Mouse (Mus musculus) B cell, adult 2 months (primary cell): ENCODE results near the gene Gp1ba.

Experiments used
- DNase-seq, 2 experiments: peaks; one replicate each; pipeline ENCODE4 v3.0.0; 2022

Gp1ba gene

GRCm38 (mm10) chr11:70629557-70629956 is 9.4 kb upstream of the Gp1ba start:
- peak; percentile 54 to 64 for DNase-seq

GRCm38 (mm10) chr11:70630129-70630528 is 8.8 kb upstream of the Gp1ba start:
- DNase-seq: no peak

GRCm38 (mm10) chr11:70635601-70636000 is 3.3 kb upstream of the Gp1ba start:
- no peak for DNase-seq

GRCm38 (mm10) chr11:70637764-70638163 is 1.2 kb upstream of the Gp1ba start:
- DNase-seq: no peak

- DNase-seq: no peak
Measured at GRCm38 (mm10) chr11:70638293-70638692, 629 bp upstream of the Gp1ba start.

- no peak for DNase-seq
Measured at GRCm38 (mm10) chr11:70639976-70640375, 1.1 kb downstream of the Gp1ba start.

- no peak for DNase-seq
Measured at GRCm38 (mm10) chr11:70641241-70641640, 2.3 kb downstream of the Gp1ba start.

GRCm38 (mm10) chr11:70643051-70643450 is 4.1 kb downstream of the Gp1ba start:
- no peak for DNase-seq

- no peak for DNase-seq
Measured at GRCm38 (mm10) chr11:70644564-70645103, 5.7 kb downstream of the Gp1ba start.

GRCm38 (mm10) chr11:70645461-70646258 is 6.7 kb downstream of the Gp1ba start:
- DNase-seq: no peak

- DNase-seq: no peak
Measured at GRCm38 (mm10) chr11:70646259-70646555, 7.3 kb downstream of the Gp1ba start.

GRCm38 (mm10) chr11:70646691-70647650 is 8.0 kb downstream of the Gp1ba start, which contains the start of the genes Rnf167 and Slc25a11:
Gene Rnf167, plus strand, starts transcription at chr11:70647235.
Gene Slc25a11, minus strand, starts transcription at chr11:70647479.
- DNase-seq: peak; percentile 93 to 94

GRCm38 (mm10) chr11:70647716-70648420 is 8.9 kb downstream of the Gp1ba start:
- peak; percentile 35 to 43 for DNase-seq

- DNase-seq: no peak
Measured at GRCm38 (mm10) chr11:70648512-70648911, 9.6 kb downstream of the Gp1ba start.

- DNase-seq: no peak
Measured at GRCm38 (mm10) chr11:70649185-70649734, 10.3 kb downstream of the Gp1ba start.

GRCm38 (mm10) chr11:70650322-70651175 is 11.6 kb downstream of the Gp1ba start:
- peak; percentile 69 to 71 for DNase-seq

- no peak for DNase-seq
Measured at GRCm38 (mm10) chr11:70651391-70651790, 12.5 kb downstream of the Gp1ba start.

- peak; percentile 31 to 34 for DNase-seq
Measured at GRCm38 (mm10) chr11:70652029-70652883, 13.3 kb downstream of the Gp1ba start.

- DNase-seq: peak in 1 of 2 experiments; percentile 61
Measured at GRCm38 (mm10) chr11:70652884-70653344, 14.0 kb downstream of the Gp1ba start.
